ENCODE assay signal across 8 mouse cellular contexts in the genomic region with DNA sequence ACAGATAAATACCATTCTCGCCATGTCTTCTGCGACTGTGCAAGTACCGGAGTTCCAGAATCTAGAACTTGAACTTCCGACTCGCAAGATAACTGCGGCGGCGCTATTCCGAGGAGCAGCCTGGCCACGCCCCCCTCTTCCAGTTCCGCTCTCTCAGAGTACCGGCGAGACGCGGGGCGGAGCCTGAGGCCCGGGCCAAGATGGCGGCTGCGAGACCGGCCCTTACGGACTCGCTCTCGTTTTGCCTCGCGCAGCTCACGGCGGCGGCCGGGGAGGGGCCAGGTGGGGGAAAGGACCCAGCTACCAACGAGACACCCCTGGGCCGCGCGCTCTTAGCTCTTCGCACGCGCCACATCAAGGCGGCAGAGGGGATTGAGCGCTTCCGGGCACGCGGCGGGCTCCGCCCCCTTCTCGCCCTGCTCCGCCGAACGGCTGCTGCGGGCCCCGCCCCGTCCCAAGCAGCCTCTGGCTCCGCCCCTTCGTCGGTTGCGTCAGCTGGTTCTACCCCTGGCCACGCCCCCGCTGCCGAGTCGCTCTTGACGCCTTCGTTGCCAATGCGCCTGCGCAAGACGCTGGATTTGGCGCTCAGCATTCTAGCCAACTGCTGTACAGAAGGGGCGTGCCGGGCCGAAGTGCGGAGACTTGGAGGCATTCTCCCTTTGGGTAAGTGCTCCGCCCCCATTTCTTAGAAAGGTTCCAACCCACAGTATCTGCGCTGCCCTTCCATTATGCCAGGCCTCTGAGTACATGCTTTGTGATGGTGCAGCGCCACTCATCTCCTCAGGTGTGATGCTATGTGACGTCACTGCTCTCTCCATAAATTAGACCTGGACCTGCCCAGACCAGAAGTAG. TPM values are rescaled to one million over a fixed set of nuclear protein-coding genes. Genes with fewer than 3 reads are reported as not detected.
DNase-seq lines count a peak whose midpoint lies in the region; ATAC-seq and TF ChIP-seq lines count a peak whose summit lies in the region.

A gene (minus strand): TSS at position 105 of the 852 bp plus-strand sequence.

- peak within 1 kb of the TSS; percentile 79 for H3K9ac ChIP-seq in forebrain, embryonic 16.5 days (replicated peaks; ENCODE audit: low read depth, low read length)
- peak within 1 kb of the TSS; percentile 75 for H3K9ac ChIP-seq in lung, embryonic 14.5 days

- peaks cover 44% of the 10 kb centered on the region for H3K4me1 ChIP-seq in G1E (ENCODE audit: insufficient read depth, low read depth, low read length)
- H3K4me1 ChIP-seq in forebrain, embryonic 16.5 days (replicated peaks; ENCODE audit: control insufficient read depth, insufficient read depth, low read length): peaks cover 12% of the 10 kb centered on the region
- peaks cover 8% of the 10 kb centered on the region for H3K4me1 ChIP-seq in lung, embryonic 14.5 days (ENCODE audit: insufficient read depth)
- peaks cover 11% of the 10 kb centered on the region for H3K4me1 ChIP-seq in olfactory bulb, adult 2 months (ENCODE audit: control insufficient read depth, insufficient read depth, low read length)
- peaks cover 9% of the 10 kb centered on the region for H3K4me1 ChIP-seq in thymus, adult 2 months (replicated peaks; ENCODE audit: control insufficient read depth, insufficient read depth, low read length)

- no peaks in the 10 kb centered on the region; the same call in 1 of the 2 replicates for H3K27me3 ChIP-seq in G1E (ENCODE audit: insufficient read depth, low read length)
- H3K27me3 ChIP-seq in forebrain, embryonic 16.5 days (replicated peaks; ENCODE audit: control insufficient read depth, insufficient read depth, low read length): no peaks in the 10 kb centered on the region
- H3K27me3 ChIP-seq in lung, embryonic 14.5 days (ENCODE audit: insufficient read depth, low read length): no peaks in the 10 kb centered on the region
- H3K27me3 ChIP-seq in thymus, adult 2 months (ENCODE audit: control insufficient read depth, insufficient read depth, low read length): no peaks in the 10 kb centered on the region

- TF ChIP-seq POLR2A in olfactory bulb, adult 2 months (IDR thresholded peaks at IDR 0.05; ENCODE audit: insufficient read depth, low read depth, low read length): peak; percentile 70
- TF ChIP-seq POLR2A in thymus, adult 2 months (IDR thresholded peaks at IDR 0.05; ENCODE audit: control insufficient read depth, extremely low read depth, insufficient read depth, low read length, poor library complexity): peak; percentile 45

- peak; percentile 94 for DNase-seq in G1E (ENCODE audit: low spot score)
- DNase-seq in cerebellum, adult 18-20 months: peak; percentile 100
- peak; percentile 100 for DNase-seq in heart, postnatal 36 days
- peak; percentile 99 for DNase-seq in layer of hippocampus, adult 2 months (ENCODE audit: low spot score in 2 of 2)
- DNase-seq in lung, embryonic 14.5 days: peak; percentile 100
- peak; percentile 100 for DNase-seq in thymus, adult 2 months

- H3K27ac ChIP-seq in forebrain, embryonic 16.5 days (ENCODE audit: low read length): peak within 1 kb of the TSS; percentile 96
- peak within 1 kb of the TSS; percentile 96 for H3K27ac ChIP-seq in layer of hippocampus, adult 2 months
- peak within 1 kb of the TSS; percentile 98 for H3K27ac ChIP-seq in lung, embryonic 14.5 days (ENCODE audit: low read depth)
- H3K27ac ChIP-seq in olfactory bulb, adult 2 months (ENCODE audit: insufficient read depth, low read depth, low read length): peak within 1 kb of the TSS; percentile 87
- H3K27ac ChIP-seq in thymus, adult 2 months (ENCODE audit: control insufficient read depth, insufficient read depth, low read length): peak within 1 kb of the TSS; percentile 93

- H3K9me3 ChIP-seq in G1E (replicated peaks): no peaks in the 10 kb centered on the region
- H3K9me3 ChIP-seq in forebrain, embryonic 16.5 days (ENCODE audit: control insufficient read depth, low read length): no peaks in the 10 kb centered on the region
- H3K9me3 ChIP-seq in lung, embryonic 14.5 days (ENCODE audit: low read depth, low read length): no peaks in the 10 kb centered on the region

- H3K4me3 ChIP-seq in G1E (ENCODE audit: low read depth, low read length): peak within 1 kb of the TSS; percentile 85
- peak within 1 kb of the TSS; percentile 66 for H3K4me3 ChIP-seq in forebrain, embryonic 16.5 days (replicated peaks; ENCODE audit: low read length)
- peak within 1 kb of the TSS; percentile 88 for H3K4me3 ChIP-seq in layer of hippocampus, adult 2 months
- peak within 1 kb of the TSS; percentile 73 for H3K4me3 ChIP-seq in lung, embryonic 14.5 days (ENCODE audit: low read depth, low read length)
- peak within 1 kb of the TSS; percentile 72 for H3K4me3 ChIP-seq in olfactory bulb, adult 2 months (ENCODE audit: insufficient read depth, low read depth, low read length)
- peak within 1 kb of the TSS; percentile 88 for H3K4me3 ChIP-seq in thymus, adult 2 months (ENCODE audit: control insufficient read depth, insufficient read depth, low read length)

- intact Hi-C loops in heart, postnatal 36 days (cut with DNase I): loop anchor here (1.0 kb wide), 1 partner anchor 107 kb away; no protein-coding TSS in a partner anchor

- WGBS in forebrain, embryonic 16.5 days: under 1% methylated on average over 72 of the region's 72 CpGs
- under 1% methylated on average over 72 of the region's 72 CpGs for WGBS in lung, embryonic 14.5 days
- WGBS in olfactory bulb, adult 2 months: under 1% methylated on average over 72 of the region's 72 CpGs
- WGBS in thymus, adult 2 months: under 1% methylated on average over 72 of the region's 72 CpGs

- TF ChIP-seq CTCF in G1E (IDR thresholded peaks at IDR 0.05; ENCODE audit: low read depth, low read length): no peak
- peak; percentile 38; the same call in 1 of the 2 replicates for TF ChIP-seq CTCF in layer of hippocampus, adult 2 months (conservative IDR thresholded peaks at IDR 0.05)
- TF ChIP-seq CTCF in lung, embryonic 14.5 days (IDR thresholded peaks at IDR 0.05; ENCODE audit: low read depth): peak; percentile 49
- TF ChIP-seq CTCF in olfactory bulb, adult 2 months (IDR thresholded peaks at IDR 0.05; ENCODE audit: insufficient read depth, low read depth, low read length): no peak
- TF ChIP-seq CTCF in thymus, adult 2 months (IDR thresholded peaks at IDR 0.05; ENCODE audit: borderline replicate concordance, control insufficient read depth, extremely low read depth, insufficient read depth, low read length, poor library complexity): peak; percentile 56; the same call in 1 of the 2 replicates

- H3K36me3 ChIP-seq in G1E (replicated peaks): peaks cover 61% of the 10 kb centered on the region
- no peaks in the 10 kb centered on the region for H3K36me3 ChIP-seq in forebrain, embryonic 16.5 days (ENCODE audit: control insufficient read depth, insufficient read depth)
- peaks cover 38% of the 10 kb centered on the region for H3K36me3 ChIP-seq in lung, embryonic 14.5 days (ENCODE audit: insufficient read depth)
- peaks cover 22% of the 10 kb centered on the region for H3K36me3 ChIP-seq in thymus, adult 2 months (ENCODE audit: control insufficient read depth, insufficient read depth, low read length)

- peak; percentile 73 for ATAC-seq in G1E (ENCODE audit: extremely low read depth, insufficient number of reproducible peaks, low FRiP score, poor library complexity, severe bottlenecking)
- ATAC-seq in forebrain, embryonic 16.5 days: peak; percentile 92
- ATAC-seq in lung, embryonic 14.5 days (ENCODE audit: insufficient read depth): peak; percentile 92

- peak within 1 kb of the TSS; percentile 93 for H3K4me2 ChIP-seq in forebrain, embryonic 16.5 days (ENCODE audit: low read length)
- peak within 1 kb of the TSS; percentile 84 for H3K4me2 ChIP-seq in lung, embryonic 14.5 days

RNA-seq across cellular contexts. Expression of the gene that starts here (rescaled TPM):
- total RNA-seq in G1E (2014; fragmentation: Nextera tagmentation): 3.8 and 5.5 TPM in 2 replicates
- total RNA-seq in G1E (2017): 5.5 and 6.1 TPM in 2 replicates
- 0.72 and 0.73 TPM in 2 replicates for polyA plus RNA-seq in G1E (2012)
- 9.1 and 9.9 TPM in 2 replicates for polyA plus RNA-seq in forebrain, embryonic 16.5 days (2015; fragmentation: Nextera tagmentation; extraction: Ambion mirVana)
- total RNA-seq in heart, postnatal 36 days (2021): 1 to 10 TPM; 2.9 to 4.2 TPM
- 1 to 10 TPM; 3.5 to 4.0 TPM for total RNA-seq in layer of hippocampus, adult 2 months (2021)
- polyA plus RNA-seq in lung, embryonic 14.5 days (2014; fragmentation: Nextera tagmentation; extraction: Ambion mirVana): 8.2 and 10.5 TPM in 2 replicates
- polyA plus RNA-seq in olfactory bulb, adult 2 months (2012; ENCODE audit: insufficient read depth, insufficient read length, low replicate concordance, missing spikeins): not detected in 2 replicates
- polyA plus RNA-seq in thymus, adult 2 months (2012; rRNA removed): 2.4 and 2.5 TPM in 2 replicates

Comparison
In these comparisons a context has a peak if more than half of its experiments do, and no peak if none do; other contexts are left out.
1. Peak in every context shown above with its lines: DNase-seq, ATAC-seq, H3K4me3 ChIP-seq and H3K27ac ChIP-seq.
2. CTCF ChIP-seq: peak in layer of hippocampus, adult 2 months (single experiment), lung, embryonic 14.5 days (single experiment) and thymus, adult 2 months (single experiment); none in G1E (single experiment) and olfactory bulb, adult 2 months (single experiment).